Mouse (Mus musculus) small intestine, adult 2 months (tissue): ENCODE data around the gene Mmp24.

Experiments used
- CTCF ChIP-seq: fragments of 200-500 bp; IDR thresholded peaks from 2 replicates; pipeline ENCODE4 v1.5.1; 2012; ENCODE audit warnings: low read depth, mild to moderate bottlenecking, control low read depth, inconsistent platforms, low read length, moderate library complexity, mixed read lengths; ENCODE audit not compliant: insufficient replicate concordance, insufficient read length; ENCODE audit errors: extremely low read depth
- POLR2A ChIP-seq: fragments of 200-500 bp; IDR thresholded peaks from 2 replicates; pipeline ENCODE4 v1.6.1; 2012; ENCODE audit warnings: low read depth, mild to moderate bottlenecking, control low read depth, inconsistent platforms, low read length, moderate library complexity

GRCm38 (mm10) chr2:155811821-155812396 is 36.8 kb downstream of the Mmp24 start:
- no peak for TF ChIP-seq POLR2A
- peak; percentile 93; the same call in 1 of the 2 replicates for TF ChIP-seq CTCF
